Mouse (Mus musculus) myocyte (in vitro differentiated cells): Measurements from ENCODE around the gene Ccna1.

ENCODE experiments used
- CEBPB ChIP-seq: IDR thresholded peaks from 2 replicates; pipeline ENCODE4 v1.6.1; 2011; ENCODE audit warnings: mild to moderate bottlenecking, moderate library complexity; ENCODE audit not compliant: poor library complexity, insufficient read depth, severe bottlenecking
- E2F4 ChIP-seq: IDR thresholded peaks from one replicate; pipeline ENCODE4 v1.6.1; 2011; ENCODE audit warnings: mild to moderate bottlenecking, control low read depth, moderate library complexity; ENCODE audit not compliant: insufficient read depth
- MAX ChIP-seq: IDR thresholded peaks from one replicate; pipeline ENCODE4 v1.6.1; 2011; ENCODE audit warnings: low read depth, mild to moderate bottlenecking, control low read depth
- POLR2A ChIP-seq: IDR thresholded peaks from one replicate; pipeline ENCODE4 v1.6.1; 2011; ENCODE audit warnings: low read depth, mild to moderate bottlenecking, control low read depth, moderate library complexity; ENCODE audit not compliant: insufficient read length
- POLR2AphosphoS2 ChIP-seq: IDR thresholded peaks from one replicate; pipeline ENCODE4 v1.6.1; 2011; ENCODE audit warnings: low read depth, control low read depth; ENCODE audit not compliant: insufficient read length
- TCF12 ChIP-seq: IDR thresholded peaks from one replicate; pipeline ENCODE4 v1.6.1; 2011; ENCODE audit warnings: mild to moderate bottlenecking, control low read depth; ENCODE audit not compliant: poor library complexity, insufficient read depth, severe bottlenecking
- TCF3 ChIP-seq: IDR thresholded peaks from one replicate; pipeline ENCODE4 v1.6.1; 2011; ENCODE audit warnings: low read depth, control low read depth; ENCODE audit not compliant: insufficient read length
- USF1 ChIP-seq: IDR thresholded peaks from one replicate; pipeline ENCODE4 v1.6.1; 2011; ENCODE audit warnings: low read depth, mild to moderate bottlenecking, control low read depth, moderate library complexity

- TF ChIP-seq MAX (no peak), USF1 (no peak), POLR2A (no peak), POLR2AphosphoS2 (no peak), TCF12 (no peak), E2F4 (no peak), CEBPB (no peak), TCF3 (no peak)
Observed at GRCm38 (mm10) chr3:55012536-55012935, 42.8 kb downstream of the Ccna1 start.
